Mouse (Mus musculus) ES-E14 (cell line): ENCODE measurements around the gene Gpr132. TPM values are rescaled to one million over a fixed set of nuclear protein-coding genes. Genes with fewer than 3 reads are reported as not detected.

ENCODE experiments used
- DNase-seq: peaks from one replicate; pipeline ENCODE4 v3.0.0-alpha.2; 2013; ENCODE audit warnings: low read depth, low spot score
- H3K27ac ChIP-seq: 2 replicates; pipeline ENCODE4 v1.5.1; 2012; ENCODE audit warnings: low read depth, mild to moderate bottlenecking, low read length, moderate library complexity, mixed read lengths; ENCODE audit not compliant: poor library complexity, insufficient read depth, severe bottlenecking
- H3K36me3 ChIP-seq: 2 replicates; pipeline ENCODE4 v1.6.1; 2012; ENCODE audit warnings: mild to moderate bottlenecking, low read length, moderate library complexity, mixed read lengths; ENCODE audit not compliant: control insufficient read depth, poor library complexity, insufficient read depth, severe bottlenecking
- H3K4me1 ChIP-seq, 2 experiments: fragments of 150-350 bp in 1 of 2; sonication (generic) in 1 of 2; 2 replicates each; pipeline ENCODE4 v1.6.1; 2012; ENCODE audit warnings: low read length in 2 of 2, mild to moderate bottlenecking in 1 of 2, mixed read lengths in 1 of 2; ENCODE audit not compliant: control insufficient read depth in 2 of 2, insufficient read depth in 2 of 2, poor library complexity in 1 of 2
- H3K4me3 ChIP-seq, 2 experiments: fragments of 150-350 bp in 1 of 2; sonication (generic) in 1 of 2; 2 replicates each; pipeline ENCODE4 v1.5.1; 2012; ENCODE audit warnings: low read length in 2 of 2, low read depth in 1 of 2, mild to moderate bottlenecking in 1 of 2, mixed read lengths in 1 of 2; ENCODE audit not compliant: insufficient read depth in 1 of 2, poor library complexity in 1 of 2, severe bottlenecking in 1 of 2
- H3K9ac ChIP-seq: 2 replicates; pipeline ENCODE4 v1.6.1; 2012; ENCODE audit warnings: low read depth, mild to moderate bottlenecking, low read length, mixed read lengths; ENCODE audit not compliant: poor library complexity, insufficient read depth, severe bottlenecking
- H3K9me3 ChIP-seq: fragments of 150-350 bp; sonication (generic); 2 replicates; pipeline ENCODE4 v1.6.1; 2012; ENCODE audit warnings: low read depth, mild to moderate bottlenecking, low read length; ENCODE audit not compliant: control insufficient read depth, insufficient read depth
- CHD2 ChIP-seq: IDR thresholded peaks from 2 replicates; pipeline ENCODE4 v1.6.1; 2014; ENCODE audit warnings: mild to moderate bottlenecking, low read depth, low read length, inconsistent platforms
- HCFC1 ChIP-seq: IDR thresholded peaks from 2 replicates; pipeline ENCODE4 v1.6.1; 2012; ENCODE audit warnings: low read length, inconsistent platforms, borderline replicate concordance; ENCODE audit not compliant: insufficient read depth
- MAFK ChIP-seq: IDR thresholded peaks from 2 replicates; pipeline ENCODE4 v1.6.1; 2014; ENCODE audit warnings: mild to moderate bottlenecking, low read depth, low read length, inconsistent platforms; ENCODE audit not compliant: insufficient read depth
- ZC3H11A ChIP-seq: IDR thresholded peaks from 2 replicates; pipeline ENCODE4 v1.6.1; 2012; ENCODE audit warnings: low read depth, mild to moderate bottlenecking, inconsistent platforms, low read length, borderline replicate concordance
- ZNF384 ChIP-seq: IDR thresholded peaks from 2 replicates; pipeline ENCODE4 v1.6.1; 2012; ENCODE audit warnings: low read depth, low read length, inconsistent platforms
- in situ Hi-C, 2 experiments: fragments of 600-800 bp; cut with MboI; formaldehyde crosslinking; loops; one replicate each; pipeline ENCODE4 v1.15.1; 2025; ENCODE audit warnings: low sequenced_read_pairs in 2 of 2, inconsistent platforms in 1 of 2; ENCODE audit not compliant: unreplicated experiment in 2 of 2
- total RNA-seq: library from RNA; depleted of rRNA; stranded (reverse); fragments of 300-350 nt; gene quantifications from 2 replicates; pipeline ENCODE4 v1.2.3, GENCODE M21; 2012

Gene Gpr132
- total RNA-seq, 1 experiment: 0.36 TPM

- H3K4me1 ChIP-seq: peaks cover 8 to 21% of the 10 kb centered on the region in 2 experiments
- DNase-seq: no peak
- H3K9ac ChIP-seq: peak overlapping the region; percentile 27; the same call in 1 of the 2 replicates
- H3K36me3 ChIP-seq: peaks cover 20% of the 10 kb centered on the region
- in situ Hi-C loops: no loop called here
- no peaks in the 10 kb centered on the region for H3K9me3 ChIP-seq
- peak overlapping the region; percentile 77 to 97; a peak in 3 of 4 replicates for H3K4me3 ChIP-seq
- TF ChIP-seq ZC3H11A: no peak
- no peak for TF ChIP-seq ZNF384
- TF ChIP-seq MAFK: no peak
- TF ChIP-seq HCFC1: no peak
- TF ChIP-seq CHD2: no peak
- no peak overlapping the region for H3K27ac ChIP-seq
Measured at GRCm38 (mm10) chr12:112830570-112830969, 37.5 kb downstream of the Gpr132 start.

- Histone ChIP-seq H3K9ac (peak overlapping the region; percentile 75), H3K9me3 (no peaks in the 10 kb centered on the region), H3K4me3 (peak overlapping the region; percentile 77 to 97), H3K36me3 (peaks cover 22% of the 10 kb centered on the region), H3K27ac (no peak overlapping the region; the same call in 1 of the 2 replicates), H3K4me1 (peaks cover 8 to 21% of the 10 kb centered on the region in 2 experiments)
- in situ Hi-C loops: no loop called here
- no peak for TF ChIP-seq ZNF384
- TF ChIP-seq ZC3H11A: no peak
- TF ChIP-seq MAFK: no peak
- no peak for TF ChIP-seq CHD2
- TF ChIP-seq HCFC1: no peak
- no peak for DNase-seq
Measured at GRCm38 (mm10) chr12:112830141-112830540, 37.9 kb downstream of the Gpr132 start.

GRCm38 (mm10) chr12:112829244-112829864 lies 38.7 kb downstream of the Gpr132 start, which contains the start of gene Cdca4:
Gene Cdca4 (minus strand): TSS chr12:112829423.
- peaks cover 8 to 23% of the 10 kb centered on the region in 2 experiments for H3K4me1 ChIP-seq
- peak within 1 kb of the TSS; percentile 98 to 99 for H3K4me3 ChIP-seq
- H3K36me3 ChIP-seq: peaks cover 24% of the 10 kb centered on the region
- H3K9me3 ChIP-seq: no peaks in the 10 kb centered on the region
- peak; percentile 96 for DNase-seq
- peak within 1 kb of the TSS; percentile 89 for H3K27ac ChIP-seq
- TF ChIP-seq HCFC1 (peak; percentile 17; the same call in 1 of the 2 replicates), ZC3H11A (no peak), CHD2 (no peak)
- peak within 1 kb of the TSS; percentile 97 for H3K9ac ChIP-seq
- in situ Hi-C loops: no loop called here

- Histone ChIP-seq H3K9ac (peak overlapping the region; percentile 97), H3K27ac (peak overlapping the region; percentile 89), H3K4me3 (peak overlapping the region; percentile 98 to 99), H3K4me1 (peaks cover 10 to 27% of the 10 kb centered on the region in 2 experiments), H3K36me3 (peaks cover 25% of the 10 kb centered on the region), H3K9me3 (no peaks in the 10 kb centered on the region)
- in situ Hi-C loops: no loop called here
- DNase-seq: no peak
- TF ChIP-seq HCFC1 (no peak; the same call in 1 of the 2 replicates), ZC3H11A (no peak), ZNF384 (no peak), MAFK (no peak), CHD2 (no peak)
Measured at GRCm38 (mm10) chr12:112828501-112829243, 39.4 kb downstream of the Gpr132 start.
